Mouse (Mus musculus): Measurements from ENCODE around the gene Arhgdib.

The Arhgdib gene

DNA sequence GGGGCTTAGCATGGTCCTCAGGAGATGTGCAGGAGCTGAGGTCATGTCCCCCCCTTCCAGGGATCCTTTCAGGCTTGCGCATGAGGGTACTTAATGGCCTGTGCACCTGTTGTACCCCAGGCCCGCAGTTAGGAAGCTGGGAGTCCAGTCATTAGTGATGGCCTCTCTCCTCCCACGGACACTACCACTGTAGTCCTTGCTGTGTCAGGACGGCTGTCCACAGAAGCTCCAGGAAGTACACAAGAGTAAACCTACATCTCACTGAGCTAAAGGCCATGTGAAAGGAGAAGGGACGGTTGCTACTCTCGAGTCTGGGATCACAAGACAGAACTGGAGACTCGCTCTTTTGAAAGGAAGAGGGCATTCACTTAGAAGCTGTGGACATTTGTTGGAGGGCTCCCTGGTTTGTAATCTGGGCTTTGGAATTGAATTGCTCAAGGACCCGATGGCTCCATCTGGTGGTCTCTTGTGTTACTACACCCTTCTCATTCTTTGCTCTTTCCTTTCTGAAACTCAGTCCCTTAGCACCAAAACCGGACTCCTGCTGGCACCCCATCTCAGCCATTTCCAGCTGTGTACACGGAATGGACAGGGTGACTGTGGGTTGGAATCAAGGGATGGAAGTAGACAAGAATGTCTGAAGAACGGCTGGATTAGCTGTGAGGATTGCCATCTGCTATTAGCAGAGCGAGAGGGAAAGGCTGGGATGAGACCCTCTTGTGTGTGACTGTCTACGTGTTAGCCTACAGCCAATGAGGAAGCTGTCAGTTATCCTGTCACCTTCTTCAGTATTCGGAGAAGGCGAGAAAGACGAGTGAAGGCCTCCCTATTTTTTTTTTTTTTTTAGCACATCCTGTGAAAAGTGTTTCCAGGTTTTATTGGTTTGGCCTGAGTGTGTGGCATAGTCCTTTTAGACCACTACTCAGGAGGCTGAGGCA, 21.1 kb downstream of the Arhgdib start:
- DNase-seq: peak; percentile 44 to 68

DNA sequence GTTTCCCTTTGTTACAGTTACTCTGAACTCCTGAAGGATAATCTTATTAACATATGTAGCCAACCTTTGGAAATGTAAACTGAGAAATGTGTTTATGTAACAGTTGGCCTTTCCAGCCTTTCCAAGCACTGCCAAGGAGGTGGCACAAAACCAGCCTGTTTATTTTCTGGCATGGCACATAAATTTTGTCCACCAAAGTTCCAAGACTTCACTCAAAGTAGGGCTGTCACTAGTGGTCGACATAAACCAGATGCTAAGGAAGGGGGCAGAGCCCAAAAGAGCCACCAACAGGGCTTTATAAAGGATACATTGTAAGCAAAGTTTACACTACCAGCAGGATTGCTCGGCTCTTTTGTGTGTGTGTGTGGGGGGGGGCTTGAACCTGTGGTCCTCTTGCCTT, 23.8 kb downstream of the Arhgdib start:
- DNase-seq: no peak

DNA sequence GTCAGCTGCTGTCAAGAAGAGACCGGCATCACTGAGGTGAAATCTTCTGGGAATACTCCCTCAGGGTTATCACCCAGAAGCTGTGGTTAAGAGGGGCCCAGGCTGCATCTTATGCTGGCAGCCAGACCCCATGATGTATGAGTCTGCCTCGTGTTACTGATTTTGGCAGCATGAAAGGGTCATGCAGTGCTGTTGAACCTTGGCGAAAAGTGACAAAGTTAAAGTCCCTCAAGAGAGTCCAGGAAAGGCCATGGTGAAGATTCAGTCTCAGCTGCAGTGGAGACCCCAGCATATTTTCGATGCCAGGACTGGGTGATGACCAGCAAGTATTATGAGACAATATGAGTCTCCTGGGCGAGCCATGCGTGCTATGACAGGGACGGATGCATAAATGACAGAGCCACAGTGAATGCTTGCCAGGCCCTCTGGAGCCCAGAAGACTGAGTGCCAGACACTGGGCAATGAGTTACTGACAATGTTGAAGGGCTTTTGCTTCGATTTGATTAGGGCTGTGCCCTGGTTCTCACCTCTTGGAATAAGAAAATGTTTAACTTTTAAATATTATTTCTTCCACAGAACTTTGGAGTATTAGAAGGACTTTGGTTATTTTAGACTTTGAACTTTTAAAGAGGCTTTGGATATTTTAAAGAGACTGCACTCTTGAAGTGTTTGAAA, 25.8 kb downstream of the Arhgdib start:
- no peak for DNase-seq

DNA sequence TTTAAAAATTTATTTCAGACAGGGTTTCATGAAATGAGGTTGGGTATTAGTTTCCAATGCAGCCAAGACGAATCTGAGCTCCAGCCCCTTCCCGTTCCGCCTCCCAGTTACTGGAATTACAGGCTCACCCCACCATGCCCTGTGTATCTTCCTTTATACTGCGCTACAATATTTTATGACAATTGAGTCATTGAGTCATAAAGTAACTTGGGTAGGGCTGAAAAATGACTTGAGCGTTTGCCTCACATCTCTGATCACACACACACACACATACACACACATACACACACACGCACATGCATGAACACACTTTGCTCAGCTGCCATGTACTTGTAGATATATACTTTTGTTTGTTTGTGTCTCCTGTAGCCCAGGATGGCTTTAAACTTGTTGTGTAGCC, 27.5 kb downstream of the Arhgdib start:
- DNase-seq: no peak

DNA sequence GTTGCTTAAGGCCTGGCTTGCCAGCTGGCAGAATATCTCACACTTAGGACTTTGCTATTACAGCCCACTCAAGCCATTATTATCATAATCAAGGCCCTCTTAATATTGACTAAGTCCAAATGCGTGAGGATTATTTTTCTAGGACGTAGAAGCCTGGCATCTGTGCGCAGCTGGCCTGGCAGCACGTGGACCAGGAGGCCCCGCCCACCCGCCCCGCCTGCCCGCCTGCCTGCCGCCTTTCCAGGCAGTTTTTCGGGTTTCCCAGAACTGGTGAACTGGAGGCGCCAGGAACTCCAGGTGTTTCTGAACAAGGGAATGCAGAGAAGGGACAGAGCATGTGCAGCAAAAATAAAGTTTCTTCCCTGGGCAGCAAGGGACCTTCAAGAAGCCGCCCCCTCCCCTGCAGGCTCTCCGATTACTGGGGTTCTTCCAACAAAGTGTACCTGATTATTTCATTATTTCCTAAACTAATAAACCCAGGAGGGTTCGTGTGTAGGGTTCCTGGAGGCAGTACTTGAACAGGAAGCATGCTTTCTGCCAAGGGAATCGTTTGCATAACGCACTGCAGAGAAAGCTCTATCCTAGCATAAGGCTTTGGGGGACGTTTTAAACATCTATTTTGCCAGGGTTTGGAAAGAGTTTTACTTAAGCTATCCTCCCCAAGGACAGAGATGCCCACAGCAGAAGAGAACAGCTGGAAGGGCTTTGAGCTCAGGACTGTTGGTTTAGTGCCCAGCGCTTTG, 28.1 kb downstream of the Arhgdib start:
- DNase-seq: peak; percentile 36 to 45

DNA sequence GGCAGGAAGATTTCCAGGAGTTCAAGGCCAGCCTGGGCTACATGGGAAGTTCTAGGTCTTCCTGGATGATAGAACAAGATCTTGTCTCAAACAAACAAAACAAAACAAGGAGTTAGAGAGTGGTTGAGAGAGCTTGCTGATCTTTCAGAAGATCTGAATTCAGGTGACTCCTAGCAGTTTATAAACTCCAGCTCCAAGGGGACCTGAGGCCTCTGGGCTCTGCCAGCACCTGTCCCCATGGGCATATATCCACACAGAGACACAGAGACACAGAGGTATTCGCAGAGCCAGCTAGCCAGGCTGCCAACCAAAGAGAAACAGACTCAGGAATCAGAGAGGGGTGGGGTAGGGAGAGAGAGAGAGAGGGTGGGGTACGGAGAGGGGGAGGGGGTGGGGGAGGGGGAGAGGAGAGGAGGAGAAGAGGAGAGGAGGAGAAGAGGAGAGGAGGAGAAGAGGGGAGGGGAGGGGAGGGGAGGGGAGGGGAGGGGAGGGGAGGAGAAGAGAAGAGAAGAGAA, 28.9 kb downstream of the Arhgdib start:
- no peak for DNase-seq

DNA sequence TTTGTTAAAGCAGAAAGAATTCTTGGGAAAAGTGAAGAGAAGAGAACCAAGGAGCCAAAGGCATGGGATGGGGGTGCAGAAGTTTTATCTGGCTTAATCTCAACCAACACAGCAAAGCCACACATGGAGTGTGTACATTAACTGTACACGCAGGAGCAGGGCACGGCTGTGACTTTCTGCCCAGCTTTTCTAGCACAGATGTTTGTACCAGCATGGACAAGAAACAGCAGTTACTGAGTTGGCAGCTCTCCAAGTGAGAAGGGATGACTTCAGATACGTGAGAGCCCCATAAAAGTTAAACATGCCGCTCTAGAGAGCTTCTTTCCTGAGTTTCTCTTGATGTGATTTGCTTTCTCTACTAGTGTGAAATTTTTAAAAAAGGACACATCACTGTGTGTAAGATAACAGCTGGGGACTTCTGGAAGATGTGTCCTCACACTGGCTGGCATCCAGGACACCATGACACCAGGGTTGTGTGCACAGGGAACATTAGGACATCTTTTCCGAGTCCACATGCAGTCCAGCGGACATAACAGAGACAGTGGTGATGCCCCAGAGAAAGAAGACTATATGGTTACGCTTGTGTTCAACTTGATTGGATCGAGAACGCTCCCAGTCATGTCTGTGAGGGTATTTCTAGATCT, 31.3 kb downstream of the Arhgdib start:
- peak; percentile 14 to 34 for DNase-seq

DNA sequence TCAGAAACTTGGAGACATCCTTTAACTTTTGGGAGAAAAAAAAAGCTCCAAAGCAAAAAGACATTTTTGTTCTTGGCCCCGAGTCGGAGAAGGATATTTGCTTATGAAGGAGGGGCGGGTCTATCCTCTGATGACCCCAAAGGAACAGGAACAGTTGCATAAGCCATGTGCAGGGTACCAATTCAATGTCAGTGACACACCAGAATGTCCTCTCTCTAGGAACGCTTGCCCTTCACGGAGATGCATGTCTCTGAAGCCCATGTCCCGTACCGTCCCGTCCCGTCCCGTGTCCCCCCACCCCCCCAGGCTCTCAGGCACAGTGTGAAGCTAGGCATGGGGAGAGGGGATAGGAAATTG, 34.8 kb downstream of the Arhgdib start:
- DNase-seq: peak in 1 of 2 experiments; percentile 51

DNA sequence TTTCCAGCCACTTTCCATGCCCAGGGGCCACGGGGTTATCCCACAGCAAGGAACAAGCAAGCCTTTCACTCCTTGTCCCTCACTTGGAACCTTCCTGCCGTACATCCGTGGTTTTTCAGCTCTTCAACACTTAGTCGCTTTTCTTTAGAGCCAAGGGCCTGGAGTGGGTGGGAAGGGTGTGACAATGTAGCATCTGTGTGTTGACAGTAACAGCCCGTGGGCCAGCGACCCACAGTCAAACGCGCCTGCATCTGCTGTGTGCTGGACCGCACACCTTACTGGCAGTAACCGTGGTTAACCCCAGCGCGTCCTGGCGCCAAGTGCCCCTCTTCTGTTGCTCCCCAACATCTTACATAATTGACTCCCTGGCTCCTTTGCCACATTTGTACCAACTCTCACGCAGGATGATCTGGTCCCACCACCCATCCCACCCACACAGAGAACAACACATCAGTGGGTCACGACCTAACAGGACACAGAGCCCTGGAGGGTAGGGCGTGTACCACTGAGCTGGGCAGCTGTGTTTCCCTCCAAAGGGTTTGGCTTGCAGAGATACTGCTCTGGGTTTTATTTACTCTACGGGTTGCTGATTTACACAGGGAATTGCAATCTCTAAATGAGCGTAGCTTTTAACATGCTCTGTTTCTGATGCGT, 35.3 kb downstream of the Arhgdib start:
- DNase-seq: no peak

DNA sequence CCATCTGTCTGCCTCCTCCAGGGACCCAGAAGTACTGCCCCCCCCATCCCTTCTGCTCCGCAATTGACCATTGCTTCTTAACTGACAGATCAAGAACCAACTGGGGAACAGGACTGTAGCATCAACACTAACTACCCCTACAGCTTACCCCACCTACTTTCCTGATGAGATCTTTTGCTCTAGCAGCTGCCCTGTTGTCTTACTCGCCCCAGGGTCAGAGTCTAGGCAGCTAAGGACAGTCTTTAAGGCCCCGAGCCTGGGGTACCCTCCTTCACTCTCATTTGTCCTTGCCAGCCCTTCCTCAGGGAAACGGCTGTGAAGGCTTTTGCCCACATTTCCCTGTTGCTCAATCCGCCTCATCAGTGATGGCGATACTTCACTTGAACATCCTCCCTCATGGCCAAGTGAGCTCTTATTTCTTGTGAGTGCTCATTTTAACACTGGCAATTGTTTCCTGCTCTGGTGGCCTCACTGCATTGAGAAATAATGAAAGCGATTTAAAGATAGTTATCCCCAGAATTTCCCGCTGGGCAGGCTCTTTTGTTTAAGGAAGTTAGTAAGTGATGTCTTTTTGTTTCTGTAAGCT, 37.7 kb downstream of the Arhgdib start:
- peak in 1 of 2 experiments; percentile 21 for DNase-seq

DNA sequence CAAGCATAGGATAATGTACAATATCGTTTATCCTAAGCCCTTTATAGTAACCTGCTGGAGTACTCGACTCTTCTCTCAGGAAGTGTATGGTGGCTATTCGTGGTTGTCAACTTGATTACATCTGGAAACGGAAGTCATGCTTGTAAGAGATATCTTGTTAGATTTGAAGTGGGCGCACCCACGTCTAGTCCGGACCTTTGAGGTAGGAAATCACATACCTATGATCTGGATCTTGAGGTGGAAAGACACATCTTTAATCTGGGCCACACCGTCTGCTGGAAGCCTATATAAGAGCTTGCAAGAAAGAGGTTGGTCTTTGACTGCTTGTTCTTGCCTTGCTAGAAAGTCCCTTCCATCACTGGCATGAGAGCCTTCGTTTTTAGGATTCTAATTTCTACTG, 39.2 kb downstream of the Arhgdib start:
- DNase-seq: no peak

DNA sequence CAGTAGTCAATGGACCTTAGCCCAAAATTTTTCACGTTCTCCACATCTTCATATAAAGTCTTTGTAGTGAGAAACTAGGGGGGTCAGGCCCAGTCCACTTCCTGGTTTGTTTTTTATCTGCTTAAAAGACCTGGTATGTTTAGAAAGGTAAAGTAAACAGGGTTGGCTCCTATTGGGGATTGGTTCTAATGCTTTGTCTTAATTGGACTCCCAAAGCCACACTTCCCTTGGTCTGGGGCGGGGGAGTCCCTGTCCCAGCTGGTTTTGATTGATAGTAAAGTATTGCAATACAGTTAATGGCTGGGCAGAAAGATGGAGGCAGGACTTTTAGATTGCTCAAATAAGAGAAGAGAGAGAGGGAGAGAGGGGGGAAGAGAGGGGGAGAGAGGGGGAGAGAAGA, 40.7 kb downstream of the Arhgdib start:
- DNase-seq: no peak

DNA sequence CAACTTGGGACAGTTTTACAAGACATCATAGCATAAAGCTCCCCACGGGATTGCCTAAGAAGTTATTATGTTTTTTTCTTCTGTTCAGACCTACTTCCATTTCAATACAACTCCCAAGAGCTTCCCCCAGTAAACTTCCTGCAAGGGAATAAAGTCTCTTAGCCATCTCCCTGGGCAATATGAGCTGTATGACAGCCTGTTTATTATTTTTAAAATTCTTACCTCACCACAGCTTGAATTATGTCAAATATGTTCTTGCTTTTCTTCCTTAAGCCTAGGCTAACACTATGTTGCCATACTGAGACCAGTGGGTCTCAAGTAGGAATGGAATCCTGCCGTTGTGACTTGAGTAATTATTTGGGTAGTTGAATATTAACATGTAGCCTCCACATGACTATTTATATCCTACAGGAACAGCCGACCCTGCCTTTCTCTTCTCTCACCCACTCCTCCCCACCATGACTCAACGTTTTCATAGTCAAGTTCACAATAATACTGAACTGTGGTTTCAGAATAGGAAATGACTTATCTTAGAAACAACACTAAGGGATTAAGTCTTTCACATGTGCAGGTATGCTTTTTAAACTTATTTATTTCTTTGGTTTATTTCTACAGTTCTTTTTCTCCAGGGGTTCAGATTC, 41.2 kb downstream of the Arhgdib start:
- DNase-seq: no peak

DNA sequence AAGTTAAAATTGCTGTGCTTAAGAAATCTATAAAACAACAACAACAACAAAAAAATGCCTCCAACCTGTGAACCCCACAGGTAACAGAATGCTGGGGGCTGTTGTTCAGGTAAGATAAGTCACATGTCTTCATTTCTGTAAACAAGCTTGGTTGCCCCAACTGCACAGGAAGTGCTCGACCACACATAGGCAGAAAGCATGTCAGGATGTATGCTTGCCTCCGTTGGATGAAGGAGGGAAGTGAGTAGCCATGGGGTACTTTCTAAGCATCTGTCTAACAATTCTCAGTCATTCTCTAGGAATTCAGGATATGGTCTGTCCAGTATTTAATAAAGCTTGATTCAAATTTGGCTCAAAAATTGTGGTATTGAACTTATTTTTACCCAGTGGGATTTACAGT, 42.7 kb downstream of the Arhgdib start:
- DNase-seq: no peak

DNA sequence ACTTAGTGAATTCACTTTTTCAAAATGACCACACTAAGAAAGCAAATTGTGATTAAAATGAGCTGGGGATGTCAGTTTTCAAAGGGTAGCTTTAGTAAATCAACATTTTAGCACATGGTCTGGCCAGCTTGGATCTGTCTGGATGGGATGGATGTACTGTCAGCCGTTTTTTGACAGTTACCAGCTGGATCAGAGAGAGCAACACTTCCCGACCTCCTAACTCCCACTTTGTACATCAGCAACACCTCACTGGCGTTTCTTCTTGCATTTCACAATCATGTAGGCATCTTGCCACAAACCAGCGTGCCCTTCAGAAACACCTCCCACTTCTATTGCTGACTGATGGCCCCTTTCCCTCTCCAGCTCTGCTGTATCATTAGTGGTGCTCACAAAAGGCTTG, 43.5 kb downstream of the Arhgdib start:
- DNase-seq: peak; percentile 49 to 71

DNA sequence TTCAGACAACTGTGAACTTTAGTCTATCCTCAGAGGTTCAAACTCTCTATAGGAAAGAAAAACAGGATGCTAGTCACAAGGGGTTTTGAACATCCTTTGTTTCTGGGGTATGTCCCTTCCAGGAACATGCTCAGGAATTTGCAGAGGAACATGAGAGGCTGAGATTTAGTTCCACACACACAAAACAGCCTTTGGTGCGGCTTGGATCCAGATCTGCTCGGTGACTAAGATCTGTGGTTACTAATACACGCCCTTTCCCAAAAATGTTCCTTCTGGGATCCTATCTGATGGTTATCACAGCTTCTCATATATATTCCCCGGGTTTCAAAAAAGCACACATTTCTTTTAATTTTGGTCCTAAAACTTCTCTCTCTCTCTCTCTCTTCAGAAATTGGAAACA, 43.9 kb downstream of the Arhgdib start:
- DNase-seq: no peak

DNA sequence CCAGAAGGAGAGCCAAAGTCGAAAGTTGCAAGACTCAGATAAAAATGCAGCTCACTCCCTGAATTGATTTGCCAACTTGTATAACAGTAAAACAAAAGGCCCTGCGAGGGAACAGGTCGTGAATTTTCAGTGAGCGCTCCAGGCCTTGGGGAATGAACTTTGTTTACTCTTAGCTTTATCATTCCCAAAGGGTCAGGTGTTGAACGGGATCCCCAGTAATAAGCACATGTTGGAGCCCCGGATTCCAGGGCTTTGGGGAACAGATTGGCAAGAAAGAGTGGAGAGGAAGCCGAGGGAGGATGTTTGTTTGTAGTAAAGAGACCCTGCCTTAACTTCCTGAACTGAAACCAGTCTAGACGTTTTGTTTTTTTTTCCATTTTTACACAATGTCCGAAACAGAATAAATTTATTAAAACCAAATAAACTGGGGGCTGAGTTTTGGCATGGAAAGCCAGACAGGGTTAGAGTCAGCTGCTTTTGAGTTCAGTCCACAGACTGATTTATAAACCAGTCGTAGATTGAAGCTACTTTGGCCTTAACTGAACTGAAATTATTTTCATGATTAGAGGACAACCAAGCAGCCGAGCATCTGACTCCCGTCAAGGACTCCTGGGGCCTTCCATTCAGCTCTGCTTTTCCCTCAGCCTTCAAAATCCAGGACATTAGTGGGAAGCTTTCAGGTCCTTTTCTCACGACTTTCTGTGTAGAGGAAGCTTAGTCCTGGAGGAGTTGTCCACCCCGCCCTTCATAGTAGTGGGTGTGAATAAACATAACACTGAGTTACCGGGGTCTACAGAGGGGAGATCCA, 47.0 kb downstream of the Arhgdib start:
- DNase-seq: peak in 1 of 2 experiments; percentile 27

DNA sequence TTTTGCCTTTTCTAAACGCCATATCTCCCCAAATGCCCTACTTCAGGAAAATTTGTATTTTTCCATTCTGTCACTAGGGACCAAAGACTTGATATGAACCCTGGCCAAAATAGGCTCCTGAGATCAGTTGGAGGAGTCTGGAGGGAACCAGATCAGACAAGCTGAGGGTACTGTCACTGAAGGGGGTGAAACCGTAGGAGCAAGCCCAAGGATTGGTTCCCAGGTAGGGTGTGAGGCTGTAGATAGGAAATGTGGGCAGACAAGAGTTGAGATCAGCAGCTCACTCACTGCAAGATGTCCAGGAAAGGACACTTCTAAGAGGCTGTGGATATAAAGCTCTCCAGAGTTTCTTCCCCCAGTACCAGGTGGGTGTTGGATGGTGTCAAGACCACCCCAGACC, 49.7 kb downstream of the Arhgdib start:
- DNase-seq: no peak

DNA sequence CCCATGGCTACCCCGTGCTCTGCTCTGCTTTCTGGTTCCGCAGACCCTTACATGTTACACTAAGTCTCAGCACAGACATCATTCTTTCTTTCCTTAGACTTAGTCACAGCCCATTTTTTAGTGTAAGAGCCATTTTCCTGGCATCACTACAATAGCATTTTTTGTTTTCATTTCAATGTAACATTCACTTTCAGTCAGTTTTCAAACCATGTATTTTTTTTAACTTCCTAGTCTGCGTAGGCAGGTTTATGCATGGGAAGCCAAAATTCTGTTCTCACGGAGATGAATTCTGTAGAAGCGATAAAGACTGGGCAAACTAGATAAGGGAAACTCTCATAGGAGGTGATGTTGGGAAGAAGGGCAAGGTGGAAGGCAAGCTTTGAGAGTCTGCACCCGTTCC, 52.1 kb downstream of the Arhgdib start:
- DNase-seq: no peak

DNA sequence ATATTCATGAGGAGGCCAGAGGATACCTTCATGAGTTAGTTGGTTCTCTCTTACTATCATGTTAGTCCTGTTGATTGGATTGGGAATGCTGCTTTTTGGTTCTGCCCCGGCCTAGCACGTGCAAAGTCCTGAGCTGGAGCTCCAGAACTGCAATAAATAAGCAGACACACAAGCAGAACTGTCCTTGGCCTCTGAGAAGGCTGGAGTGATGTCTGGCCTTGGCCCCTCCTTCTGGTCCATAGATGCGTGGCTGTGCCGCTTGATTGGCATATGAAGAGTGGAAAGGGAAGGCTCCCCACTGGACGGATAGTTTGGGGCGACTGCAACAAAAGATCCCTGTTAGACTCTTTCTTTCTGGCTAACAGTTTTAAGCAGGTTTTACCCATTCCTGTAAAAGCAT, 52.6 kb downstream of the Arhgdib start:
- DNase-seq: no peak
